Mouse (Mus musculus): ENCODE measurements at regions not wholly inside any gene's neighbourhood (a gene's known extent, or its start where the extent isn't known, plus 50 kb on each side); places are given as distances from the start of the nearest gene placed in this dataset.
A peak's percentile ranks its signal among the peaks of the same experiment; 100 is the strongest.

DNA sequence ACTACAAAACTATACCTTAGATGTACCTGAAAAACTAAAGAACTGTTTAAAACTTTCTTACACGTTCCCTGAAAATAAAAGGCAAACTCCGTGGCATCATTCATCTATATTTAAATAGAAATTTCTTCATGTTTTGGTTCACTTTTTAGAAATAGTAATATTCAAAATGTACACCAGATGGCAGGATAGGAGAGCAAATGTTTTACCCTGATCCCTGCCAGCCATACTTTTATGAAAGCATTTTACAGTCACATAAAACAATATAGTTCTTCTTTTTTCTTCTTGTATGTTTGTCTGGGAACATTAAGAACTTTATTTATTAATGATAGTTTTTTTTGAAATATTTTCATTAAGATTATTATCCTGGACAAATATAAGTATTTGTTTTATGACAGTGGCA, 68.5 kb downstream of the 4921530L21Rik start:
- TF ChIP-seq CTCF (IDR thresholded peaks at IDR 0.05; ENCODE audit: low read depth) (peak; percentile 34), EP300 (IDR thresholded peaks at IDR 0.05; ENCODE audit: low read depth) (no peak)

Measured in heart, postnatal 0 days (tissue).